Comparison of ENCODE assay signal across 7 mouse cellular contexts in genomic region chr1:170215590-170215989, GRCm38 (mm10). TPM values are rescaled to one million over a fixed set of nuclear protein-coding genes. Genes with fewer than 3 reads are reported as not detected.
DNase-seq lines count a peak whose midpoint lies in the region; ATAC-seq and TF ChIP-seq lines count a peak whose summit lies in the region.

No protein-coding gene starts in this region.

- DNase-seq in lung, postnatal 0 days (ENCODE audit: low spot score), result no peak
- DNase-seq in lung, adult 18-20 months, result no peak
- DNase-seq in limb, embryonic 14.5 days (ENCODE audit: low spot score), result no peak
- no peak for DNase-seq in stomach, postnatal 0 days (ENCODE audit: low spot score)

- no peaks in the 10 kb centered on the region for H3K27me3 ChIP-seq in lung, postnatal 0 days (replicated peaks; ENCODE audit: insufficient read depth, low read length)
- H3K27me3 ChIP-seq in forebrain, embryonic 12.5 days, result no peaks in the 10 kb centered on the region
- no peaks in the 10 kb centered on the region for H3K27me3 ChIP-seq in limb, embryonic 14.5 days (ENCODE audit: control insufficient read depth, insufficient read depth, low read length)
- no peaks in the 10 kb centered on the region for H3K27me3 ChIP-seq in stomach, postnatal 0 days (ENCODE audit: control insufficient read depth, insufficient read depth, low read length)

- H3K4me2 ChIP-seq in lung, postnatal 0 days (replicated peaks; ENCODE audit: low read depth, low read length), result peak overlapping the region; percentile 72
- H3K4me2 ChIP-seq in forebrain, embryonic 12.5 days, result peak overlapping the region; percentile 69
- peak overlapping the region; percentile 28; the same call in 1 of the 2 replicates for H3K4me2 ChIP-seq in limb, embryonic 14.5 days (replicated peaks; ENCODE audit: low read depth, low read length, severe bottlenecking)
- peak overlapping the region; percentile 70 for H3K4me2 ChIP-seq in stomach, postnatal 0 days (replicated peaks; ENCODE audit: low read depth)

- no peak overlapping the region for H3K9ac ChIP-seq in lung, postnatal 0 days (replicated peaks; ENCODE audit: low read depth)
- H3K9ac ChIP-seq in forebrain, embryonic 12.5 days, result peak overlapping the region; percentile 94; the same call in 1 of the 2 replicates
- 0 out of 2 replicates have a peak overlapping the region, but pooled peaks have one; percentile 95 for H3K9ac ChIP-seq in limb, embryonic 14.5 days (ENCODE audit: low read depth, low read length, severe bottlenecking)
- H3K9ac ChIP-seq in stomach, postnatal 0 days (ENCODE audit: low read length), result peak overlapping the region; percentile 97; the same call in 1 of the 2 replicates

- no peak for ATAC-seq in lung, postnatal 0 days
- peak; percentile 25; the same call in 1 of the 2 replicates for ATAC-seq in forebrain, embryonic 12.5 days (ENCODE audit: low FRiP score)
- ATAC-seq in limb, embryonic 14.5 days (ENCODE audit: low FRiP score, low read depth), result no peak
- ATAC-seq in stomach, postnatal 0 days (ENCODE audit: low FRiP score, low TSS enrichment), result no peak
- no peak for ATAC-seq in erythroid progenitor cell, adult 5-6 weeks (replicated peaks; ENCODE audit: low FRiP score, poor library complexity, severe bottlenecking)
- ATAC-seq in monocyte, adult 5-6 weeks (replicated peaks; ENCODE audit: insufficient number of reproducible peaks, low FRiP score, low TSS enrichment, poor library complexity, severe bottlenecking), result no peak

- TF ChIP-seq CTCF in lung, postnatal 0 days (IDR thresholded peaks at IDR 0.05), result no peak
- TF ChIP-seq CTCF in stomach, postnatal 0 days (IDR thresholded peaks at IDR 0.05; ENCODE audit: low read depth), result no peak

- 66% methylated on average over 3 of the region's 3 CpGs for WGBS in lung, postnatal 0 days
- 80% methylated on average over 3 of the region's 3 CpGs for WGBS in forebrain, embryonic 12.5 days
- 73% methylated on average over 3 of the region's 3 CpGs for WGBS in limb, embryonic 14.5 days
- whole genome bisulfite sequencing in stomach, postnatal 0 days, result 63% methylated on average over 3 of the region's 3 CpGs

- TF ChIP-seq POLR2A in limb, embryonic 14.5 days (IDR thresholded peaks at IDR 0.05; ENCODE audit: borderline replicate concordance, extremely low read depth, insufficient read depth, insufficient read length), result no peak

- H3K36me3 ChIP-seq in lung, postnatal 0 days (ENCODE audit: insufficient read depth, low read length), result no peaks in the 10 kb centered on the region
- peaks cover 17% of the 10 kb centered on the region for H3K36me3 ChIP-seq in forebrain, embryonic 12.5 days (replicated peaks)
- H3K36me3 ChIP-seq in limb, embryonic 14.5 days (ENCODE audit: control insufficient read depth, insufficient read depth, low read length), result peaks cover 21% of the 10 kb centered on the region
- peaks cover 3% of the 10 kb centered on the region; the same call in 1 of the 2 replicates for H3K36me3 ChIP-seq in stomach, postnatal 0 days (ENCODE audit: control insufficient read depth, insufficient read depth, low read length)

- no peak for TF ChIP-seq EP300 in lung, postnatal 0 days (IDR thresholded peaks at IDR 0.05)
- TF ChIP-seq EP300 in stomach, postnatal 0 days (optimal IDR thresholded peaks at IDR 0.05), result no peak

- peak overlapping the region; percentile 84 for H3K4me3 ChIP-seq in lung, postnatal 0 days (ENCODE audit: low read depth, low read length)
- peak overlapping the region; percentile 99 for H3K4me3 ChIP-seq in forebrain, embryonic 12.5 days (replicated peaks)
- H3K4me3 ChIP-seq in limb, embryonic 14.5 days (replicated peaks; ENCODE audit: low read length), result peak overlapping the region; percentile 87
- H3K4me3 ChIP-seq in stomach, postnatal 0 days (ENCODE audit: low read depth, low read length), result peak overlapping the region; percentile 84

- H3K27ac ChIP-seq in lung, postnatal 0 days (ENCODE audit: low read length), result no peak overlapping the region
- no peak overlapping the region for H3K27ac ChIP-seq in forebrain, embryonic 12.5 days
- H3K27ac ChIP-seq in limb, embryonic 14.5 days (replicated peaks; ENCODE audit: low read depth, low read length), result no peak overlapping the region
- H3K27ac ChIP-seq in stomach, postnatal 0 days (replicated peaks), result peak overlapping the region; percentile 96; the same call in 1 of the 2 replicates

- H3K4me1 ChIP-seq in lung, postnatal 0 days (ENCODE audit: insufficient read depth, low read depth, low read length), result no peaks in the 10 kb centered on the region
- H3K4me1 ChIP-seq in forebrain, embryonic 12.5 days, result peaks cover 9% of the 10 kb centered on the region
- H3K4me1 ChIP-seq in limb, embryonic 14.5 days (ENCODE audit: control insufficient read depth, insufficient read depth, low read length), result no peaks in the 10 kb centered on the region
- H3K4me1 ChIP-seq in stomach, postnatal 0 days (replicated peaks; ENCODE audit: control insufficient read depth, insufficient read depth), result no peaks in the 10 kb centered on the region

- H3K9me3 ChIP-seq in lung, postnatal 0 days (ENCODE audit: low read length), result no peaks in the 10 kb centered on the region
- H3K9me3 ChIP-seq in forebrain, embryonic 12.5 days, result no peaks in the 10 kb centered on the region
- H3K9me3 ChIP-seq in limb, embryonic 14.5 days (ENCODE audit: control insufficient read depth, low read length), result no peaks in the 10 kb centered on the region
- no peaks in the 10 kb centered on the region for H3K9me3 ChIP-seq in stomach, postnatal 0 days (ENCODE audit: control insufficient read depth, low read length)

RNA-seq across cellular contexts. Expression of gene Uhmk1, which starts 0.4 kb away (rescaled TPM):
- 4.8 and 5.2 TPM in 2 replicates for polyA plus RNA-seq in lung, postnatal 0 days (2015; fragmentation: Nextera tagmentation; extraction: Ambion mirVana)
- 14.3 and 14.8 TPM in 2 replicates for polyA plus RNA-seq in forebrain, embryonic 12.5 days (2016; fragmentation: Nextera tagmentation; extraction: Ambion mirVana)
- polyA plus RNA-seq in limb, embryonic 14.5 days (2012; rRNA removed), result 15.4 and 17.3 TPM in 2 replicates
- polyA plus RNA-seq in limb, embryonic 14.5 days (2014; fragmentation: Nextera tagmentation; extraction: Ambion mirVana), result 10.3 and 10.5 TPM in 2 replicates
- polyA plus RNA-seq in stomach, postnatal 0 days (2015; fragmentation: Nextera tagmentation; extraction: Ambion mirVana), result 4.1 TPM in 2 replicates
- total RNA-seq in erythroid progenitor cell, adult 5-6 weeks (2015; ENCODE audit: low replicate concordance), result 47.6 and 56.2 TPM in 2 replicates
- total RNA-seq in erythroid progenitor cell, adult 5-6 weeks (2017; ENCODE audit: low replicate concordance), result 40.4 and 45.2 TPM in 2 replicates
- 63.3 to 98.2 TPM (median 65.8 TPM) in 3 replicates for total RNA-seq in monocyte, adult 5-6 weeks (2017)

RNA-seq across cellular contexts. Expression of gene Sh2d1b2, which starts 17.0 kb away (rescaled TPM):
- 0.58 and 0.64 TPM in 2 replicates for polyA plus RNA-seq in lung, postnatal 0 days (2015; fragmentation: Nextera tagmentation; extraction: Ambion mirVana)
- not detected in 2 replicates for polyA plus RNA-seq in forebrain, embryonic 12.5 days (2016; fragmentation: Nextera tagmentation; extraction: Ambion mirVana)
- not detected in 2 replicates for polyA plus RNA-seq in limb, embryonic 14.5 days (2012; rRNA removed)
- polyA plus RNA-seq in limb, embryonic 14.5 days (2014; fragmentation: Nextera tagmentation; extraction: Ambion mirVana), result not detected in 2 replicates
- polyA plus RNA-seq in stomach, postnatal 0 days (2015; fragmentation: Nextera tagmentation; extraction: Ambion mirVana), result not detected in 2 replicates
- not detected in 2 replicates for total RNA-seq in erythroid progenitor cell, adult 5-6 weeks (2015; ENCODE audit: low replicate concordance)
- not detected in 2 replicates for total RNA-seq in erythroid progenitor cell, adult 5-6 weeks (2017; ENCODE audit: low replicate concordance)
- 0.58 to 0.85 TPM in 2 of 3 replicates, not detected in the other for total RNA-seq in monocyte, adult 5-6 weeks (2017)

RNA-seq across cellular contexts. Expression of gene Uap1, which starts 40.8 kb away (rescaled TPM):
- polyA plus RNA-seq in lung, postnatal 0 days (2015; fragmentation: Nextera tagmentation; extraction: Ambion mirVana), result 50.6 and 53.2 TPM in 2 replicates
- 59.0 and 60.5 TPM in 2 replicates for polyA plus RNA-seq in forebrain, embryonic 12.5 days (2016; fragmentation: Nextera tagmentation; extraction: Ambion mirVana)
- 41.6 and 50.5 TPM in 2 replicates for polyA plus RNA-seq in limb, embryonic 14.5 days (2012; rRNA removed)
- polyA plus RNA-seq in limb, embryonic 14.5 days (2014; fragmentation: Nextera tagmentation; extraction: Ambion mirVana), result 76.4 and 77.8 TPM in 2 replicates
- 65.0 and 66.3 TPM in 2 replicates for polyA plus RNA-seq in stomach, postnatal 0 days (2015; fragmentation: Nextera tagmentation; extraction: Ambion mirVana)
- total RNA-seq in erythroid progenitor cell, adult 5-6 weeks (2015; ENCODE audit: low replicate concordance), result 43.6 and 45.7 TPM in 2 replicates
- 48.4 and 79.2 TPM in 2 replicates for total RNA-seq in erythroid progenitor cell, adult 5-6 weeks (2017; ENCODE audit: low replicate concordance)
- total RNA-seq in monocyte, adult 5-6 weeks (2017), result 69.0 to 103 TPM (median 85.9 TPM) in 3 replicates
